In genomic region chr19:16043007-16043406, GRCm38 (mm10) we compare ENCODE assay signal across 22 mouse cellular contexts. TPM values are rescaled to one million over a fixed set of nuclear protein-coding genes. Genes with fewer than 3 reads are reported as not detected.
DNase-seq lines count a peak whose midpoint lies in the region; TF ChIP-seq lines count a peak whose summit lies in the region.
"Had no signal": no experiment of that assay in that cellular context is flagged by ENCODE, and none has a peak within 500 bp of the region (broad histone marks: within the 10 kb centered on the region; RNA-seq: fewer than 3 reads in every experiment).

No protein-coding gene starts in this region.

- no peak for TF ChIP-seq POLR2A in heart, adult 2 months (IDR thresholded peaks at IDR 0.05; ENCODE audit: insufficient read depth, low read depth, low read length)

- DNase-seq in heart, adult 11 months: peak; percentile 35
- DNase-seq in heart, adult 2 months: no peak
- DNase-seq in NIH3T3 (ENCODE audit: low read depth): peak; percentile 55
- DNase-seq in brain, adult 2 months (ENCODE audit: low read depth, low spot score): peak; percentile 12
- no peak for DNase-seq in forebrain, embryonic 10.5 days (ENCODE audit: extremely low spot score, low spot score)
- DNase-seq: adrenal gland, adult 8-10 months; adrenal gland, postnatal 14 days; adrenal gland, postnatal 36 days; cerebellum, adult 11 months; cerebellum, adult 18-20 months; cerebellum, adult 8-10 months; cerebellum, adult 9-11 months; cerebellum, postnatal 14 days; cerebellum, postnatal 36 days; embryo, embryonic 11 days; forebrain, postnatal 0 days had no signal

- no peaks in the 10 kb centered on the region for H3K27me3 ChIP-seq in heart, adult 2 months (ENCODE audit: control insufficient read depth, insufficient read depth, low read length)
- H3K27me3 ChIP-seq in forebrain, embryonic 10.5 days (ENCODE audit: poor library complexity, severe bottlenecking): peaks cover 5% of the 10 kb centered on the region; the same call in 1 of the 2 replicates
- H3K27me3 ChIP-seq: embryonic facial prominence, embryonic 13.5 days; embryonic facial prominence, embryonic 15.5 days; forebrain, embryonic 13.5 days; forebrain, embryonic 15.5 days; Patski had no signal

- no peaks in the 10 kb centered on the region for H3K9me3 ChIP-seq in forebrain, embryonic 10.5 days
- H3K9me3 ChIP-seq: embryonic facial prominence, embryonic 13.5 days; embryonic facial prominence, embryonic 15.5 days; forebrain, embryonic 13.5 days; forebrain, embryonic 15.5 days had no signal

- no peak for TF ChIP-seq EP300 in heart, adult 2 months (IDR thresholded peaks at IDR 0.05; ENCODE audit: insufficient read depth, low read depth, low read length)

- no peak for TF ChIP-seq CTCF in heart, adult 2 months (IDR thresholded peaks at IDR 0.05)

- no peaks in the 10 kb centered on the region for H3K36me3 ChIP-seq in heart, adult 2 months (ENCODE audit: control insufficient read depth, insufficient read depth, low read length)
- H3K36me3 ChIP-seq in forebrain, embryonic 10.5 days (replicated peaks): no peaks in the 10 kb centered on the region
- H3K36me3 ChIP-seq: embryonic facial prominence, embryonic 13.5 days; embryonic facial prominence, embryonic 15.5 days; forebrain, embryonic 15.5 days had no signal

- H3K27ac ChIP-seq in heart, adult 2 months: no peak overlapping the region
- no peak overlapping the region for H3K27ac ChIP-seq in forebrain, embryonic 10.5 days
- H3K27ac ChIP-seq: embryonic facial prominence, embryonic 13.5 days; embryonic facial prominence, embryonic 15.5 days; forebrain, embryonic 13.5 days; forebrain, embryonic 15.5 days had no signal

- H3K79me2 ChIP-seq in heart, adult 2 months (replicated peaks; ENCODE audit: control insufficient read depth, insufficient read depth, low read length): no peaks in the 10 kb centered on the region

- no peak overlapping the region for H3K9ac ChIP-seq in heart, adult 2 months (ENCODE audit: low read depth, low read length)
- H3K9ac ChIP-seq: embryonic facial prominence, embryonic 13.5 days; embryonic facial prominence, embryonic 15.5 days; forebrain, embryonic 13.5 days; forebrain, embryonic 15.5 days; forebrain, postnatal 0 days had no signal

- WGBS in heart, adult 2 months: 78% methylated on average over 7 of the region's 7 CpGs
- 94% methylated on average over 7 of the region's 7 CpGs for WGBS in forebrain, embryonic 10.5 days

- intact Hi-C loops in heart, adult 2 months (cut with DNase I): no loop called here

- peaks cover 4% of the 10 kb centered on the region for H3K4me1 ChIP-seq in heart, adult 2 months (ENCODE audit: control insufficient read depth, insufficient read depth, low read length)
- H3K4me1 ChIP-seq in forebrain, embryonic 10.5 days: peaks cover 4% of the 10 kb centered on the region; the same call in 1 of the 2 replicates
- H3K4me1 ChIP-seq: embryonic facial prominence, embryonic 13.5 days; embryonic facial prominence, embryonic 15.5 days; forebrain, embryonic 13.5 days; forebrain, embryonic 15.5 days had no signal

- H3K4me3 ChIP-seq in heart, adult 2 months: no peak overlapping the region
- no peak overlapping the region for H3K4me3 ChIP-seq in forebrain, embryonic 10.5 days
- H3K4me3 ChIP-seq: embryonic facial prominence, embryonic 13.5 days; embryonic facial prominence, embryonic 15.5 days; erythroblast, embryonic 14.5 days; forebrain, embryonic 13.5 days; forebrain, embryonic 15.5 days had no signal

RNA-seq across cellular contexts. Expression of gene Cep78, which starts 58.2 kb away (rescaled TPM):
- total RNA-seq in heart, adult 2 months (2021): 1 to 10 TPM; 3.6 to 3.8 TPM
- polyA plus RNA-seq in heart, adult 2 months (2012; rRNA removed): 1.6 and 2.4 TPM in 2 replicates
- polyA plus RNA-seq in forebrain, embryonic 10.5 days (2016; fragmentation: Nextera tagmentation; extraction: Ambion mirVana): 70.6 and 72.5 TPM in 2 replicates

Comparison
In these comparisons a context has a peak if more than half of its experiments do, and no peak if none do; other contexts are left out.
1. DNase-seq: peak in heart, adult 11 months (single experiment), NIH3T3 (single experiment) and brain, adult 2 months (single experiment); none in heart, adult 2 months (0 of 2) and forebrain, embryonic 10.5 days (single experiment).
2. RNA of gene Cep78, which starts 58.2 kb away (polyA plus RNA-seq): 70.6 to 72.5 TPM in forebrain, embryonic 10.5 days; 1.6 to 2.4 TPM in heart, adult 2 months; every median in the first group is over 10 times any median in the second.